Mouse (Mus musculus) lung, adult 2 months (tissue): ENCODE data around the gene Shank2.

Experiments
- CTCF ChIP-seq: fragments of 200-500 bp; IDR thresholded peaks from 2 replicates; pipeline ENCODE4 v1.5.1; 2011; ENCODE audit warnings: mild to moderate bottlenecking, low read length, control low read depth; ENCODE audit not compliant: insufficient read depth
- POLR2A ChIP-seq: fragments of 200-500 bp; IDR thresholded peaks from 2 replicates; pipeline ENCODE4 v1.6.1; 2011; ENCODE audit warnings: low read depth, mild to moderate bottlenecking, control low read depth, low read length, borderline replicate concordance; ENCODE audit errors: extremely low read depth

GRCm38 (mm10) chr7:144268329-144268728, 266.6 kb downstream of the Shank2 start:
- TF ChIP-seq POLR2A: no peak
- TF ChIP-seq CTCF: no peak
